Mouse (Mus musculus): Measurements from ENCODE around the gene Lgr6. TPM values are rescaled to one million over a fixed set of nuclear protein-coding genes. Genes with fewer than 3 reads are reported as not detected.

Gene Lgr6
- polyA plus RNA-seq (2012; rRNA removed; ENCODE audit: low replicate concordance): 0.32 TPM in 1 of 2 replicates, not detected in the other

GRCm38 (mm10) chr1:135105124-135105523 is at the start of gene Lgr6:
Gene Lgr6, minus strand, starts transcription at chr1:135105276.

DNA sequence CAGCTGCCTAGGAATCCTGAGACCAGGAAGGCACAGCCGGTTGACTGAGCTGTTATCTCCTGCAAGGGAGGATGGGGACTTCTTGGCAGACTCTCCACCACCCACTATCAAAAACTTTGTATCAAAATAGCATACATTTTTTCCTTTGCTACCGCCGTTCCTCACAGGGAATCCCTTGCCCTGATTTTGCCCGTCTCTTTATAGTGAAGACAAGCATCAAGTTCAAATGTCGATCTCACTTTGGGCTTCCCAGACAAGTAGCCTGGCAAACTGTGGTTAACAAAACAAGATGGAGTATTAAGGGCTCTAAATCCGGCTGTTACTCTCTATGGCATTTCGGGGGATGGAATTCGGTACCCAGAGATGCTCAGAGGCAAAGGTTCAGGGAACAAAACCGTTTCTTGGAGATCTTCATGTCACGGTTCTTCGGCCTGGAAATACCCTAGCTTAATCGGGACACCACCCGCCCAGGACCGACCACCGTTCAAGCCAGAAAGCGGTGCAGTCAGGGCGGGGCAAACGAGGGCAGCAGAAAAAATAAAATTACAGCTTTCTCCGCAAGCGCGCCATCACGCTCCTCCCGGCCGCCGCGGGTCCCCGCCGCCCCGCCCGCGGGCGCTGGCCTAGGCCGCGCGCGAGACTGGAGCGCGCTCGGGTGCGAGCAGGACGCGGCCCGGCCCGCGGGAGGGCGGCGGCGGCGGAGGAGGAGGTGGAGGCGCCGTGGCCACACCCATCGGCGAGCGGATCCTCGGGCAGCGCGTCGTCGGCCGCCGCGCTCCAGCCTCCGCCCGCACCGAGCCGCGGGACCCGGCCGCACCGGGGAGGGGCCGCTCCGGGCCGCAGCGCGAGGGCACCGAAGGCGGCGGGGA is 41.2 kb upstream of the Lgr6 start, which contains the start of gene Arl8a:
TSS of gene Arl8a (plus strand) at position 748 of the 869 bp plus-strand sequence.

DNA sequence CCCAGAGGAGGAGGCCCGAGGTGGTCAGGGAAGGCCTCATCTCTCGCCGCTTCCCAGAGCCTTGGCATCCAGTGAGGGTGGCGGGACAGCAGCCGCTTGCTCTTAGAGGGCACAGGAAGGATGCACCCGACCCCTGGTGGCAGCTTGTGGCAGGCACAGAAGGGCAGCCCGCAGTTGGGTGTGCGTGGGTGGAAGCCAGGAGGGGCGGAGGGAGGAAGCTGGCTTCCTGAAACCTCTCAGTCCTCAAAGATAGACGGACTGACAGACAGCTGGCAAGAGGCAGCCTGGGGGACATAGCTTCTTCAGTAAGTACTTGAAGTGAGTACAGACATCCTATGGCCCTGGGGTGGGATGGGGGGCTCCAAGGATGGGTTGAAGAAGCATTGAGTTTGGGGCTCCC is 27.4 kb upstream of the Lgr6 start, which contains the start of gene Ptpn7:
TSS of gene Ptpn7 (plus strand) at position 228 of the 400 bp plus-strand sequence.

DNA sequence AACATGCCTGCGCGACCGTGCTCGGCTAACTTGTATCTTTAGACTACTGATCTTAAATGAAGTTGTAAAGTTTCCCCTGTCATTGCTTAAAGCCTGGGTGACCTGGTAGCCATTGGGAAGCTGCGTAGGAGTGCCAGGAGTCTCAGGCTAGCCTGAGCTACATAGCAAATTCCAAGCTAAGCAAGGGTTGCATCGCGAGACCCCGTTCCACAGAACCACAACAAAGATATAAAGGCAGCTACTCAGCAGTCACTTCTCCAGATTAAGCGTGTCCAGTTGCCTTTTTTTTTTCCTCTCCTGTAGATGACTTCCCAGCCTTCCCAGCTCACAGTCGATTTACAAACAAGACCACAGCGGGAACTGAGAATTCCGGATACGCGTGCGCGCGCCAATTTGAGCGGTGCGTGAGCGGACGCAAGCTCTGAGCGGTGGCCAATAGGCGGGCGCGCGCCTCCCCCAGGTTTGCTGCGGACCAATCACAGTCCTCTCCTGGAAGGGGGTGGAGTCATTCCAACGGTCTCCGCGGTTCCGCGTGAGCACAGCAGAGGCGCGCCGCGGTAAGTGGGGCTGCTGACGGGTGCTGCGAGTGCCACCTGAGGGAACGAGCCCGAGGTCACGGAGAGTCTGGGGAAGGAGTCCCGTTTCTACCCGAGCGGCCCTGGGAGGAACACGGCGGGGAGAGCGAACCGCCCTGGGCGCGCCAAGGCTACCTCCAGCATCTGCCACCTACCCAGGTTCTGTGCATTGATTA is 142.8 kb downstream of the Lgr6 start, which contains the start of gene Ube2t:
TSS of gene Ube2t (plus strand) at position 513 of the 751 bp plus-strand sequence.

GRCm38 (mm10) chr1:134955637-134956176 is 149.4 kb downstream of the Lgr6 start, which contains the start of gene Ppp1r12b:
Gene Ppp1r12b, minus strand, starts transcription at chr1:134955942.

Other genes starting within 250 kb of the Lgr6 start
- gene Ppp1r12b, start 149.3 kb downstream of the Lgr6 start, polyA plus RNA-seq (2012; rRNA removed; ENCODE audit: low replicate concordance): 7.6 and 11.9 TPM in 2 replicates
- gene Ube2t, start 142.7 kb downstream of the Lgr6 start, polyA plus RNA-seq (2012; rRNA removed; ENCODE audit: low replicate concordance): 0.70 and 5.1 TPM in 2 replicates
- gene Ptpn7, start 27.4 kb upstream of the Lgr6 start, polyA plus RNA-seq (2012; rRNA removed; ENCODE audit: low replicate concordance): 2.9 and 4.0 TPM in 2 replicates
- 40.2 and 76.9 TPM in 2 replicates for gene Arl8a, start 41.5 kb upstream of the Lgr6 start, polyA plus RNA-seq (2012; rRNA removed; ENCODE audit: low replicate concordance)
- gene Gpr37l1, start 62.4 kb upstream of the Lgr6 start, polyA plus RNA-seq (2012; rRNA removed; ENCODE audit: low replicate concordance): 2.1 and 2.8 TPM in 2 replicates
- 221 and 254 TPM in 2 replicates for gene Elf3, start 153.3 kb upstream of the Lgr6 start, polyA plus RNA-seq (2012; rRNA removed; ENCODE audit: low replicate concordance)
- 76.4 and 161 TPM in 2 replicates for gene Rnpep, start 178.8 kb upstream of the Lgr6 start, polyA plus RNA-seq (2012; rRNA removed; ENCODE audit: low replicate concordance)
- 49.5 and 49.7 TPM in 2 replicates for gene Timm17a, start 208.5 kb upstream of the Lgr6 start, polyA plus RNA-seq (2012; rRNA removed; ENCODE audit: low replicate concordance)
- gene Lmod1, start 219.5 kb upstream of the Lgr6 start, polyA plus RNA-seq (2012; rRNA removed; ENCODE audit: low replicate concordance): 10.5 and 12.8 TPM in 2 replicates